Mouse (Mus musculus) natural killer cell, adult 2 months (primary cell): ENCODE measurements around the gene Ccdc172.
A peak's percentile ranks its signal among the peaks of the same experiment; 100 is the strongest.

Experiments used
- DNase-seq, 2 experiments: peaks; one replicate each; pipeline ENCODE4 v3.0.0; 2022; ENCODE audit warnings: low spot score in 2 of 2

The Ccdc172 gene

GRCm38 (mm10) chr19:58511818-58512217, at the start of gene Ccdc172:
TSS of gene Ccdc172 (plus strand) at chr19:58511993.
- no peak for DNase-seq

DNA sequence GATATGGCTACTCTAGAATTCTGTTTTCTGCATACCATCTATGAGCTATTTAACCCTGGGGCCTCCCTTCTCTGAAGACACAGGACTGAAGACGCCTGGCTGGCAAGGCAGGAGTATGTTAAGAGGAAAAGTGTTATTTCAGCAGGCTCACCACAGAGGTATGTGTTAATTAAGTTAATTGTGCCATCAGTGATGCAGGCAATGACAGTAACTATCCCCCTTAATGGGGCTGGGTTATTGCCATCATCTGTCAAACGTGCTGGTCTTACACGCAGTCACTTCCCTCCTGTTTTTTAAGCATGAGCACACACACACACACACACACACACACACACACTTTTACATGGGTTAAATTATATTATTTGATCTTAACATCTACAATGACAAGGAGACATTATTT, 48.0 kb upstream of the Ccdc172 start:
- no peak for DNase-seq

GRCm38 (mm10) chr19:58468331-58468730, 43.5 kb upstream of the Ccdc172 start:
- DNase-seq, result no peak

- peak; percentile 59 to 74 for DNase-seq
Observed at GRCm38 (mm10) chr19:58469421-58469820, 42.4 kb upstream of the Ccdc172 start.

- DNase-seq, result no peak
Observed at GRCm38 (mm10) chr19:58474251-58474650, 37.5 kb upstream of the Ccdc172 start.

- DNase-seq, result no peak
Observed at GRCm38 (mm10) chr19:58482373-58482977, 29.3 kb upstream of the Ccdc172 start.

- DNase-seq, result no peak
Observed at GRCm38 (mm10) chr19:58486686-58487085, 25.1 kb upstream of the Ccdc172 start.

GRCm38 (mm10) chr19:58497106-58497505, 14.7 kb upstream of the Ccdc172 start:
- no peak for DNase-seq

DNA sequence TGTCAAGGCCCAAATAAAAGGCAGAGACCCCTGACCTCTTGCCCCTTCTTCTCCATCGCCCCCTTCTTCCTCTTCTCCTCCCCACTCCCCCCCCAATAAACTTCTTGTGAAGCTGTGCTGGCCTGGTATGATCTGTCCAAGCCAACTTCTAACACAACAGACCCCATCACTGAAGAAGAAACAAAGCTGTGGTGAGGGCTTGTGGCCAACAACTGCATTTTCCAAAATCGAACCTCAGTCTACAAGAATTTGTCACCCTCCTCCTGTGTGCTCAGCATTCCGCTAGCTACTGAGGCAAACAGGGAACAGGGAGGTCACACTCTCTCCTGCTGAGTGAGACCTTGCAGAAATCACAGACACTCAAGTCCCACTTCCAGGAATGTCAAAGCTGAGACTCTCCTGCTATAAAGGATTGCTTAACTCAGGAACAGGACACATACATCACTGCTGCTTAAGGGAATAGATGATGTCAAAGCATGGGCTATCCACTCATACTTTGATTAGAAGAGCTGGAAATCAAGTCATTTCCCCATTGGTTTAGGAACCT, 12.3 kb upstream of the Ccdc172 start:
- DNase-seq, result no peak

DNA sequence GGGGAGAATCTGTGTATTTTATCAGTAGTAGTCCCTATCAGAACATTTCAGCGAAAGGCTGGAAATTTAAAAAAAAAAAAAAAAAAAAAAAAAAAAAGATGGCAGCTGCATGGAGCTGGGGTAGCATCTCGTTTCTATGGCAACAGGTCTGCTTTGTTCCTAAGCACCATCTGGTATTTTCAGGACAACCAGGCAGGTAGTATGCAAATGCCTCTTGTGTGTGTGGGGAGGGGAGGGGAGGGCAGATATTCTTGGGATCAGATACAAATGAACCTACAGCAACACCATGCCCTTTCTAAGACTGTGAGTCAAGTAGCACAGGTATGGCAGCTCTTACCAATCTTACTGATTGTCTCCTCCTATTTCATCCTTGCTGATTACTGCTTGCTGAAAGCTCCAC, 11.7 kb upstream of the Ccdc172 start:
- DNase-seq, result no peak

DNA sequence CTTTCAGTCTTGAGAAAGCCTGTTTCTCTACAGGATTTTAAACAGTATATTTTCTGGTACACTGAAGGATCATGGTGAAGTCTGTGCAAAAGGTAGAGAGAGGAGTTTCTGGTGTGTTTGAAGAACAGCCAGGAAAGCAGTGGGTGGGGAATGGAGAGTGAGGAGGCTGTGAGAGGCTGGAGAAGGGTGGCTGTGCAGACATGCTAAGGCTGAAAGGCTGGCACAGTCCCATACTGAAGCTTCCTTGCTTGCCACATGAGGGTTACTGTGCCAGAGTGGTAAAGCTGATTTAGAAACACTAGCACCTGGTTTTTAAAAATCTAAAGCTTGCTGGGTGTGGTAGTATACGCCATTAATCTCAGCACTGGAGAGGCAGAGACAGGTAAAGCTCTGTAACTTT, 9.9 kb downstream of the Ccdc172 start:
- no peak for DNase-seq

DNA sequence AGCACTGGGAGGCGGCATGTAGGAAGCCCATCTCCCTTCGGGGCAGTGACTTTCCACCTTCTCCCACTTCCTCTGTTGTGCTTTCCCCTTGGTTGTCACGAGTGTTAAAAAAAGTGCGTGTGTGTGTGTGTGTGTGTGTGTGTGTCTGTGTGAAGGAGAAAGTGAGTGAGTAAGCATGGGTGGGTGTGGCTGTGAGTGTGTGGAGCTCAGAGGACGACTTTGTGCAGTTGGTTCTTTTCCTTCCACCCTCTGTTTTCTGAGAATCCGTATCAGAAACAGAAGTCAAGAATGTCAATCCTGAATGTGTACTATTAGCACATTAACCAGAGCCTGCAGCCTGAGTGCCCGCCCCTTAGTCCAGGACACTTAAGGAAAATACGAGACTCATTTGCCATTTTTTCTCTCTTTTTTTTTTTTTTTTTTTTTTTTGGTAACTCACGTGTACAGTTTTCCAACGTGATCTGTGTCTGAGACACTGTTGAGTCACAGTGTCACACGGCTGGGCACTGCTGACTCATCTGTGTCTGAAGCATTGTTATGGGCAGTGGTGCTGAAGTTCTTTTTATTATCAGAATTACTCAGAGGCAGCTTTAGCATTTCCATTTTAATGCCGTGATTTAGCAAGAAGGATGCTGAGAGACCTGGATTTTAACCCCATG, 12.1 kb downstream of the Ccdc172 start:
- DNase-seq, result no peak

GRCm38 (mm10) chr19:58525457-58526239, 13.9 kb downstream of the Ccdc172 start:
- no peak for DNase-seq

DNA sequence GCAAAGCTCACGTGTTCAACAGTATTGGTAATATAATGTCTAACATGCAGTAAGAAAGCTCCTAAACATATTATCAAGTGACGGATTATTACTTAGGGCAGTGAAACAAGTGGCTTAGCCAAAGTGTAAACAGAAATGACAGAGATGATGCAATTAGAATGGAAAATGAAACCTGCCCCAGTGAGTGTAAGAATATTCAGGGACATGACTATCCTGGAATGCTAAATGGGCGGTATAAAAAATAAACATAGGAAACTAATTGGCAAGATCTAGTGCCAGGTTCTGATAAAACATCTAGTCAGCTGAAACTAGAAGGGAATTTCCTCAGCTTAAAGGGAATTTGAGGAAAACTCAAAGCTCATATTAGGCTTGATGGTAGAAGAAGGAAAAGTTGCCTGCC, 21.3 kb downstream of the Ccdc172 start:
- DNase-seq, result no peak

- DNase-seq, result no peak
Observed at GRCm38 (mm10) chr19:58536691-58537090, 24.9 kb downstream of the Ccdc172 start.

- no peak for DNase-seq
Observed at GRCm38 (mm10) chr19:58540396-58540795, 28.6 kb downstream of the Ccdc172 start.

- no peak for DNase-seq
Observed at GRCm38 (mm10) chr19:58548367-58548766, 36.6 kb downstream of the Ccdc172 start.

DNA sequence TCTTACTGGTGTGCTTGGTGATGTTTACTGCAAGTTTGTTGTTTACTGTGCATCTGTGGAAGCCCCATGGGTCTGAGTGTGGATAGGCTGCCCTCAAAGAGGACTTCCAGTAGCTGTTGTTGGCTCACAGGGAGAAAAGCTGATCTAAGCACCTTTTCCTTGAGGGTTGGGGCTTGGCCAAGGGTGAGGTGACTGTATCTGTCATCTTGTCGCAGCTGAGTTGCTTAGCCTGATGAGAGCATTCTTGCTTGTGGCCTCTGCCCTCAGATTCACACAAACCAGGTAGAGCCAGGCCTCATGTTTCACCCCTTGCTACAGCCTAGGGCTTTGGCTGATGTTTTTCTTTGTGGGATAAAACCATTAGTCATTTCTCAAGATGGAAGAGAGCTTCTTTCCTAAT, 38.7 kb downstream of the Ccdc172 start:
- no peak for DNase-seq

- DNase-seq, result no peak
Observed at GRCm38 (mm10) chr19:58550916-58551315, 39.1 kb downstream of the Ccdc172 start.

GRCm38 (mm10) chr19:58554974-58555373, 43.2 kb downstream of the Ccdc172 start:
- DNase-seq, result no peak

- DNase-seq, result peak in 1 of 2 experiments; percentile 15
Observed at GRCm38 (mm10) chr19:58558352-58558751, 46.6 kb downstream of the Ccdc172 start.

- DNase-seq, result no peak
Observed at GRCm38 (mm10) chr19:58562301-58562815, 50.6 kb downstream of the Ccdc172 start.
